In the genomic region with DNA sequence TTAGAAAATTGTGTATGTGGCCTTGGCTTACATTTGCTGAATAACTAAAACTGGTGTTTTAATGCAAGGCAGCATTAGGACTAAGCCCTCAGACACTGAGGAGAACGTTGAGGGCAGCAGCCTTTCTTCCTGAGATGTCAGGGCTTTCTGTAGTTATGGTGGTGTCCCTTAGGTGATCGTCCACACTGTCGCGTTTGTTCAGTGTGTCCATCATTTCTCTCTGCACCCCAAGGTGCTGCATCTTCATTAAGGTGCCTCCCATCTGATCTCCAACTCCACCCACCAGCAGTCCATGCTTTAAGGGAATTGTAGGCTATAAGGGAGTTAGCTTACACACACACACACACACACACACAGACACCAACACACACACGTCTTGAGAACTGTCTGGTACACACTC, we compare ENCODE assay signal across 23 mouse cellular contexts. TPM values are rescaled to one million over a fixed set of nuclear protein-coding genes. Genes with fewer than 3 reads are reported as not detected.
DNase-seq lines count a peak whose midpoint lies in the region; ATAC-seq and TF ChIP-seq lines count a peak whose summit lies in the region.
"Had no signal": no experiment of that assay in that cellular context is flagged by ENCODE, and none has a peak within 500 bp of the region (broad histone marks: within the 10 kb centered on the region; RNA-seq: fewer than 3 reads in every experiment).

No protein-coding gene starts in this region.

- 0 out of 2 replicates have a peak overlapping the region, but pooled peaks have one; percentile 5 for H3K27ac ChIP-seq in heart, embryonic 13.5 days (replicated peaks)
- peak overlapping the region; percentile 92 for H3K27ac ChIP-seq in layer of hippocampus, adult 2 months
- no peak overlapping the region for H3K27ac ChIP-seq in midbrain, embryonic 11.5 days (ENCODE audit: low read depth, low read length)
- no peak overlapping the region for H3K27ac ChIP-seq in midbrain, embryonic 15.5 days
- H3K27ac ChIP-seq in olfactory bulb, adult 2 months (ENCODE audit: insufficient read depth, low read depth, low read length): peak overlapping the region; percentile 66; the same call in 1 of the 2 replicates
- H3K27ac ChIP-seq: embryonic facial prominence, embryonic 10.5 days; embryonic facial prominence, embryonic 12.5 days; forebrain, embryonic 10.5 days; forebrain, embryonic 12.5 days had no signal

- peaks cover 6% of the 10 kb centered on the region; the same call in 1 of the 2 replicates for H3K36me3 ChIP-seq in heart, embryonic 13.5 days
- no peaks in the 10 kb centered on the region for H3K36me3 ChIP-seq in midbrain, embryonic 11.5 days (ENCODE audit: control insufficient read depth, insufficient read depth, low read length)
- H3K36me3 ChIP-seq in midbrain, embryonic 15.5 days (replicated peaks): no peaks in the 10 kb centered on the region
- H3K36me3 ChIP-seq: embryonic facial prominence, embryonic 12.5 days; forebrain, embryonic 12.5 days had no signal

- H3K9ac ChIP-seq in heart, embryonic 13.5 days: no peak overlapping the region
- H3K9ac ChIP-seq in midbrain, embryonic 11.5 days (ENCODE audit: low read length): no peak overlapping the region
- no peak overlapping the region for H3K9ac ChIP-seq in midbrain, embryonic 15.5 days
- H3K9ac ChIP-seq: embryonic facial prominence, embryonic 12.5 days; forebrain, embryonic 12.5 days had no signal

- no peak for TF ChIP-seq CTCF in layer of hippocampus, adult 2 months (conservative IDR thresholded peaks at IDR 0.05)
- no peak for TF ChIP-seq CTCF in olfactory bulb, adult 2 months (IDR thresholded peaks at IDR 0.05; ENCODE audit: insufficient read depth, low read depth, low read length)

- intact Hi-C loops in heart, postnatal 25 days (cut with DNase I): no loop called here

- H3K27me3 ChIP-seq in heart, embryonic 13.5 days (replicated peaks): no peaks in the 10 kb centered on the region
- H3K27me3 ChIP-seq in midbrain, embryonic 11.5 days (ENCODE audit: control insufficient read depth, insufficient read depth, low read length): no peaks in the 10 kb centered on the region
- H3K27me3 ChIP-seq in midbrain, embryonic 15.5 days (replicated peaks): no peaks in the 10 kb centered on the region
- H3K27me3 ChIP-seq: embryonic facial prominence, embryonic 12.5 days; forebrain, embryonic 12.5 days had no signal

- ATAC-seq in heart, embryonic 13.5 days (ENCODE audit: extremely low read depth, insufficient number of reproducible peaks, low FRiP score, low TSS enrichment): no peak
- no peak for ATAC-seq in midbrain, embryonic 11.5 days (ENCODE audit: low FRiP score)
- no peak for ATAC-seq in midbrain, embryonic 15.5 days (replicated peaks)
- ATAC-seq in erythroblast, adult 5-6 weeks (replicated peaks; ENCODE audit: low FRiP score, poor library complexity, severe bottlenecking): no peak
- ATAC-seq: forebrain, embryonic 14.5 days; forebrain, embryonic 16.5 days had no signal

- no peak for TF ChIP-seq POLR2A in olfactory bulb, adult 2 months (IDR thresholded peaks at IDR 0.05; ENCODE audit: insufficient read depth, low read depth, low read length)

- no peaks in the 10 kb centered on the region for H3K9me3 ChIP-seq in heart, embryonic 13.5 days
- H3K9me3 ChIP-seq in midbrain, embryonic 11.5 days (ENCODE audit: control insufficient read depth, low read length): no peaks in the 10 kb centered on the region
- no peaks in the 10 kb centered on the region for H3K9me3 ChIP-seq in midbrain, embryonic 15.5 days
- H3K9me3 ChIP-seq: embryonic facial prominence, embryonic 10.5 days; embryonic facial prominence, embryonic 12.5 days; forebrain, embryonic 10.5 days; forebrain, embryonic 12.5 days had no signal

- H3K4me1 ChIP-seq in heart, embryonic 13.5 days: peaks cover 71% of the 10 kb centered on the region
- H3K4me1 ChIP-seq in midbrain, embryonic 11.5 days (ENCODE audit: control insufficient read depth, insufficient read depth, low read length): no peaks in the 10 kb centered on the region; the same call in 1 of the 2 replicates
- no peaks in the 10 kb centered on the region for H3K4me1 ChIP-seq in midbrain, embryonic 15.5 days
- peaks cover 25% of the 10 kb centered on the region for H3K4me1 ChIP-seq in olfactory bulb, adult 2 months (ENCODE audit: control insufficient read depth, insufficient read depth, low read length)
- H3K4me1 ChIP-seq: embryonic facial prominence, embryonic 12.5 days had no signal

- no peak for DNase-seq in heart, postnatal 25 days (ENCODE audit: low spot score)
- DNase-seq in layer of hippocampus, adult 2 months (ENCODE audit: low spot score in 2 of 2): no peak
- no peak for DNase-seq in layer of hippocampus, postnatal 36 days
- peak; percentile 66 for DNase-seq in midbrain, embryonic 11.5 days (ENCODE audit: low spot score, missing footprints)
- DNase-seq: adrenal gland, adult 2 months; adrenal gland, postnatal 10 days; adrenal gland, postnatal 25 days; cerebellum, adult 11 months; cerebellum, adult 18-20 months; cerebellum, adult 8-10 months; cerebellum, adult 9-11 months; cerebellum, postnatal 14 days had no signal

- H3K4me2 ChIP-seq in heart, embryonic 13.5 days: no peak overlapping the region
- H3K4me2 ChIP-seq in midbrain, embryonic 11.5 days: no peak overlapping the region
- no peak overlapping the region for H3K4me2 ChIP-seq in midbrain, embryonic 15.5 days
- H3K4me2 ChIP-seq: embryonic facial prominence, embryonic 12.5 days; forebrain, embryonic 12.5 days had no signal

- WGBS in heart, embryonic 13.5 days: 58% methylated on average over 5 of the region's 5 CpGs
- 81% methylated on average over 5 of the region's 5 CpGs for WGBS in midbrain, embryonic 11.5 days
- 80% methylated on average over 5 of the region's 5 CpGs for WGBS in midbrain, embryonic 15.5 days
- 66% methylated on average over 5 of the region's 5 CpGs for WGBS in olfactory bulb, adult 2 months

- no peak overlapping the region for H3K4me3 ChIP-seq in heart, embryonic 13.5 days
- H3K4me3 ChIP-seq in layer of hippocampus, adult 2 months: no peak overlapping the region
- no peak overlapping the region for H3K4me3 ChIP-seq in midbrain, embryonic 11.5 days (ENCODE audit: low read depth, low read length)
- H3K4me3 ChIP-seq in midbrain, embryonic 15.5 days: no peak overlapping the region
- no peak overlapping the region for H3K4me3 ChIP-seq in olfactory bulb, adult 2 months (ENCODE audit: insufficient read depth, low read depth, low read length)
- H3K4me3 ChIP-seq: embryonic facial prominence, embryonic 10.5 days; embryonic facial prominence, embryonic 12.5 days; erythroblast, embryonic 14.5 days; forebrain, embryonic 10.5 days; forebrain, embryonic 12.5 days had no signal

RNA-seq across cellular contexts. Expression of a gene that starts 28.3 kb away (rescaled TPM):
- 120 and 121 TPM in 2 replicates for polyA plus RNA-seq in heart, embryonic 13.5 days (2015; fragmentation: Nextera tagmentation; extraction: Ambion mirVana)
- 10 to 100 TPM; 50.2 to 53.3 TPM for total RNA-seq in heart, postnatal 25 days (2021)
- total RNA-seq in layer of hippocampus, adult 2 months (2021): 100 to 1,000 TPM; 125 to 129 TPM
- total RNA-seq in layer of hippocampus, postnatal 36 days (2021): 100 to 1,000 TPM; 124 TPM
- polyA plus RNA-seq in midbrain, embryonic 11.5 days (2014; fragmentation: Nextera tagmentation; extraction: Ambion mirVana): 49.7 and 53.8 TPM in 2 replicates
- polyA plus RNA-seq in midbrain, embryonic 15.5 days (2015; fragmentation: Nextera tagmentation; extraction: Ambion mirVana): 30.2 and 33.6 TPM in 2 replicates
- polyA plus RNA-seq in olfactory bulb, adult 2 months (2012; ENCODE audit: insufficient read depth, insufficient read length, low replicate concordance, missing spikeins): not detected in 2 replicates
- 38.0 and 46.8 TPM in 2 replicates for total RNA-seq in erythroblast, adult 5-6 weeks (2015; ENCODE audit: low replicate concordance)
- 35.1 and 35.5 TPM in 2 replicates for total RNA-seq in erythroblast, adult 5-6 weeks (2017; ENCODE audit: low replicate concordance)

Comparison
In these comparisons a context has a peak if more than half of its experiments do, and no peak if none do; other contexts are left out.
1. H3K27ac ChIP-seq: peak in heart, embryonic 13.5 days (single experiment), layer of hippocampus, adult 2 months (single experiment) and olfactory bulb, adult 2 months (single experiment); none in midbrain, embryonic 11.5 days (single experiment) and midbrain, embryonic 15.5 days (single experiment).